Mouse (Mus musculus): Measurements from ENCODE around the gene Vmn1r74.
"Not testable (repeated sequence)": the region's sequence is repeated elsewhere in the genome, so short reads cannot be mapped to it uniquely, and the experiment has no call there.

Vmn1r74 gene

DNA sequence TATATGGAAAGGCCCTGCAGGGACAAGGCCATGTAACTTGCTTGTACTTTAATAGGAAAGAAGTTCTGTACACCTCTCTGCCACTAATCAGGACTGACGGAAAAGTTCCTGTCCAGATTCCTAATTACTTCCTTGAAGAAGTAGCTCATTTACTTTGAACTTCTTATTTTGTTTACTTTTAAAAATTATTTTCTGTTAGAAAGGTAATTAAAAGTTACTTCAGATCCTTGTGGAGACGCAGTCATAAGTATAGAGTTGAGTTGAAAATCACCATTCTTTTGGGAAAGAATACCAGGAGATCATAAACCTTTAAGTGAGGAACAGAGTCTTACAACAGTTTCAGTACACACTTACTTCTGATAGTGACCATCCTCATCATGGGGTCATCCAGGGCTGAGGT, at the start of gene Vmn1r74:
Gene Vmn1r74 (plus strand): TSS at position 301 of the 400 bp plus-strand sequence.
- DNase-seq (ENCODE audit: low spot score in 2 of 2) = no peak

- DNase-seq (ENCODE audit: low spot score in 2 of 2) = no peak
These were observed 20.0 kb upstream of the Vmn1r74 start for GRCm38 (mm10) chr7:11813751-11814150.

GRCm38 (mm10) chr7:11822166-11822565, 11.6 kb upstream of the Vmn1r74 start:
- no peak for DNase-seq (ENCODE audit: low spot score in 2 of 2)

DNA sequence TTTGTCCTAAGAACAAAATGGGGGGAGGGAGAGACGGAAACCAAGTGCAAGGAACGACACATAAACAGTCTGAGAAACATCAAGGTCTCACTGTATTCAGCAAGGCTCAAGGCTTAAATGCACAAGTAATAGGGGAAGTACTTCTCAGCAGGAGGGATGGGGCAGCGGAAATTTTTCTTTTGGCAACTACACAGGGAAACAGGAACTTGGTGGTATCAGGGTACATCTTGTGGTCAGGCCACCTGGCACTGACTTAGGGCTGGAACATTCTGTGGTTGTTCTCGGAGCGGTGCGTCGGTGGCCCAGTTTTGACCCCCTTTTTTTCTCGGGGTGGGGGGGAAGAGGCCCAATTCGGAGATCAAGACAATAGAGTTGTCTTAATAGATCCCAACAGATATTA, 10.5 kb upstream of the Vmn1r74 start:
- not testable (repeated sequence) for DNase-seq (ENCODE audit: low spot score in 2 of 2)

- DNase-seq (ENCODE audit: low spot score in 2 of 2) = no peak
These were observed 40.5 kb downstream of the Vmn1r74 start, which contains the start of gene Vmn1r75 for GRCm38 (mm10) chr7:11874330-11874729. Gene Vmn1r75, plus strand, starts transcription at chr7:11874630.
